Mouse (Mus musculus) left cerebral cortex, postnatal 25 days (tissue): ENCODE results near the gene Cldn10. TPM values are rescaled to one million over a fixed set of nuclear protein-coding genes. Genes with fewer than 3 reads are reported as not detected.
"Not testable (repeated sequence)": the region's sequence is repeated elsewhere in the genome, so short reads cannot be mapped to it uniquely, and the experiment has no call there.

Source experiments
- DNase-seq, 2 experiments: peaks; one replicate each; pipeline ENCODE4 v3.0.0; 2022; ENCODE audit warnings: low spot score in 2 of 2, mixed read lengths in 1 of 2
- intact Hi-C: fragments of 180-260 bp; cut with DNase I; formaldehyde crosslinking; loops from one replicate; pipeline ENCODE4 v1.15.1; 2025
- total RNA-seq, 2 experiments: library from RNA; stranded (reverse); gene quantifications; 2 replicates each; pipeline ENCODE4 v1.2.3; 2021

Gene Cldn10
- 10 to 100 TPM; 28.4 to 30.2 TPM for total RNA-seq

- intact Hi-C loops: no loop called here
- DNase-seq: no peak
These were observed at the start of gene Cldn10 for GRCm38 (mm10) chr14:118787621-118788020. Gene Cldn10, plus strand, starts transcription at chr14:118787908.

GRCm38 (mm10) chr14:118741780-118742179 lies 45.9 kb upstream of the Cldn10 start:
- no peak for DNase-seq
- intact Hi-C loops: no loop called here

GRCm38 (mm10) chr14:118742862-118743261 lies 44.8 kb upstream of the Cldn10 start:
- no peak for DNase-seq
- intact Hi-C loops: no loop called here

- intact Hi-C loops: no loop called here
These were observed 38.6 kb upstream of the Cldn10 start for GRCm38 (mm10) chr14:118749068-118749467.

GRCm38 (mm10) chr14:118749715-118750114 lies 38.0 kb upstream of the Cldn10 start:
- no peak for DNase-seq
- intact Hi-C loops: loop anchor here (2.0 to 5.0 kb wide), 2 partner anchors 42 to 87 kb away; partner anchors contain the start of gene Abcc4

More at GRCm38 (mm10) chr14:118749068-118749467, 38.6 kb upstream of the Cldn10 start:
- no peak for DNase-seq

- intact Hi-C loops: loop anchor here (2.0 to 5.0 kb wide), 2 partner anchors 43 to 88 kb away; partner anchors contain the start of gene Abcc4
- peak in 1 of 2 experiments; percentile 65 for DNase-seq
These were observed 37.1 kb upstream of the Cldn10 start for GRCm38 (mm10) chr14:118750505-118751192.

- intact Hi-C loops: loop anchor here (2.0 to 5.0 kb wide), 2 partner anchors 44 to 88 kb away; partner anchors contain the start of gene Abcc4
- DNase-seq: no peak
These were observed 36.4 kb upstream of the Cldn10 start for GRCm38 (mm10) chr14:118751193-118751753.

GRCm38 (mm10) chr14:118756015-118756414 lies 31.7 kb upstream of the Cldn10 start:
- intact Hi-C loops: no loop called here
- DNase-seq: peak in 1 of 2 experiments; percentile 69

- intact Hi-C loops: no loop called here
- DNase-seq: no peak
These were observed 31.1 kb upstream of the Cldn10 start for GRCm38 (mm10) chr14:118756566-118756965.

- intact Hi-C loops, DNase-seq: not testable (repeated sequence)
These were observed 24.3 kb upstream of the Cldn10 start for GRCm38 (mm10) chr14:118763362-118763761.

GRCm38 (mm10) chr14:118763917-118764495 lies 23.7 kb upstream of the Cldn10 start:
- no peak for DNase-seq
- intact Hi-C loops: loop anchor here (2.0 kb wide), 1 partner anchor 63 kb away; no protein-coding TSS in a partner anchor

GRCm38 (mm10) chr14:118765306-118765705 lies 22.4 kb upstream of the Cldn10 start:
- intact Hi-C loops: loop anchor here (2.0 kb wide), 1 partner anchor 65 kb away; no protein-coding TSS in a partner anchor
- DNase-seq: no peak

- intact Hi-C loops: loop anchor here (2.0 kb wide), 1 partner anchor 65 kb away; no protein-coding TSS in a partner anchor
- no peak for DNase-seq
These were observed 21.8 kb upstream of the Cldn10 start for GRCm38 (mm10) chr14:118765951-118766350.

- intact Hi-C loops: no loop called here
- no peak for DNase-seq
These were observed 21.3 kb upstream of the Cldn10 start for GRCm38 (mm10) chr14:118766368-118766767.

- intact Hi-C loops: loop anchor here (1.0 kb wide), 1 partner anchor 152 kb away; no protein-coding TSS in a partner anchor
- peak; percentile 86 to 87 for DNase-seq
These were observed 19.9 kb upstream of the Cldn10 start for GRCm38 (mm10) chr14:118767673-118768353.

GRCm38 (mm10) chr14:118768354-118768713 lies 19.4 kb upstream of the Cldn10 start:
- no peak for DNase-seq
- intact Hi-C loops: loop anchor here (1.0 kb wide), 1 partner anchor 152 kb away; no protein-coding TSS in a partner anchor

GRCm38 (mm10) chr14:118773668-118774067 lies 14.0 kb upstream of the Cldn10 start:
- intact Hi-C loops: loop anchor here (2.0 kb wide), 1 partner anchor 43 kb away; no protein-coding TSS in a partner anchor

GRCm38 (mm10) chr14:118774507-118775428 lies 12.9 kb upstream of the Cldn10 start:
- no peak for DNase-seq
- intact Hi-C loops: loop anchor here (2.0 kb wide), 1 partner anchor 42 kb away; no protein-coding TSS in a partner anchor

More at GRCm38 (mm10) chr14:118773668-118774067, 14.0 kb upstream of the Cldn10 start:
- DNase-seq: no peak
